Mouse (Mus musculus) neural tube, embryonic 10.5 days (tissue): Measurements from ENCODE around the gene Zbtb16.

ENCODE experiments used
- DNase-seq: peaks from one replicate; pipeline ENCODE4 v3.0.0-alpha.2; 2017; ENCODE audit warnings: low spot score; ENCODE audit errors: extremely low spot score

The Zbtb16 gene

GRCm38 (mm10) chr9:48826377-48826889, 9.6 kb downstream of the Zbtb16 start:
- no peak for DNase-seq

DNA sequence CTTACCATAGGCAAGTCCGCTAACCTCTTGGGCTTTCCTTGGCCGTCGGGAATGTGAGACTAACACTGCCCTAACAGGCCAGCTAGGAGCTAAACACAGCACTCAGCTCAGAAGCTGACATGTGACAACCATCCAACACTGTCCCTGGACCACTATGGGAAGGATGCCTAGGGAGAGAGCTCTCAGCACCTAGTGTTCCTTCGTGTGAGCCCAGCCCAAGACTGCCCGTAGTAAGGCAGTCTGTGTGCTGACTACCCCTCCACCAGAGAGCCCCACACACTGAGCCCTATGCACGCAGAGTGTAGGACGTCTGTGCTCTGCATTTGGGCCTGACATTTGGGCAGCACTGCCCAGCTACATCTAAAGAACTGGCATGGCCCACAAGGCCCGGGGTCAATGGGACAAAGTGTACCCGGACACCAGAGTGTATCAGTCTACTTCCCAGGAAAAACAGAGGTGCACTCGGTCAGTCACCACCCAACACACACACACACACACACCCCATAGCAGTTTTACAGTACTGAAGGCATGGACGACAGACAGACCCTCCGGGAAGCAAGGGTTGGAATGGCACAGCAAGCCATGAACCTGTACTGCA, 11.4 kb downstream of the Zbtb16 start:
- no peak for DNase-seq

GRCm38 (mm10) chr9:48823851-48824250, 12.2 kb downstream of the Zbtb16 start:
- no peak for DNase-seq

DNA sequence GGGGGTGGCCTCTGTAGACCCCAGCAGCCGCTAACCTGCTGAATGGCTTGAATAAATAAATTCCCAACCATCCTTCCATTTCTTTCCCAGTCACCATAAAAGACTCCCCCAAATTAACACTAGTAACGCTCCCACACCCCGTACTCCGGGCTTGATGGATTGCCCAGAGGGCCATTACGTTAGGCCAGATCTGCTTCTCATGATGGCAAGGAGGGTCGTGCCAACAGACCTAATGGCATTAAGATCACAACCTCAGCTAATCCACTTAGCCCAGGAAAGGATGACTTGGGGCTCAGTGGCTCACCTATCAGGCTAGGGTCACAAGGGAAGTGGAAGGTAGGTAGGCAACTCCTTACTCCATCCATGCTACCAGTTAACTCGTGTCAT, 12.7 kb downstream of the Zbtb16 start:
- no peak for DNase-seq

DNA sequence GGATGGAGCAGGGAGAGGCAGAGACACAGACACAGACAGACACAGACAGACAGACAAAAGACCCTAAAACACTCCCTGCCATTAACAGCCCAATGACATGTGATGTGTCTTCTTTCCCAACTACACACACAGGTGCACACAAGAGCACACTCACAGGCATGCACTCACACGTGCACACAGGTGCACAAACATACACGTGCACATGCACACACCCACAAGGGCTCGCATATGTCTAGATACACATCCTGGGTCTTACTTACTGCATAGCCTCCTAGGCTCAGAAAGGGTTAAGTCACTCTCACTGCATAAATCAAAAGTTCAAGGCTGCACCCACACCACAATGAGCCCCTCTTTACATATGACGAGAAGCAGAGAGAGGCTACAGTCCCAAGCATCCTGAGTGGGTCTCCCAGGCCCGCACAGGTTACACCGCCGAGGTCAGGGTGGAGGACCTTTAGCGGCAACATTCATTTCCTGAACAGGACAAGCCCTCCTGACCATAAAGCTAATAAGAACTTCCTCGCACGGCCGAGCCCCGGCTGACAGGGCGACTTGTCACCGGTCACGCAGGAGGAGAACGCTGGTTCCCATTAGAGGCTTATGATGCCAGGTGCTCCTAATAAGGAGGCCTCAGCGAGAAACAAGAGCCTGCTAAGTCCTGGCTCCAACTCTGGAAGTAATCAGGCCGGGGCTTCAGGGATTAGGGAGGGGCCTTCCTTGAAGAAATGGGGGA, 13.3 kb downstream of the Zbtb16 start:
- DNase-seq: peak; percentile 62

- no peak for DNase-seq
These were observed 14.0 kb downstream of the Zbtb16 start for GRCm38 (mm10) chr9:48821916-48822585.

- DNase-seq: no peak
These were observed 14.6 kb downstream of the Zbtb16 start for GRCm38 (mm10) chr9:48821431-48821830.

- peak; percentile 44 for DNase-seq
These were observed 15.2 kb downstream of the Zbtb16 start for GRCm38 (mm10) chr9:48820791-48821190.

DNA sequence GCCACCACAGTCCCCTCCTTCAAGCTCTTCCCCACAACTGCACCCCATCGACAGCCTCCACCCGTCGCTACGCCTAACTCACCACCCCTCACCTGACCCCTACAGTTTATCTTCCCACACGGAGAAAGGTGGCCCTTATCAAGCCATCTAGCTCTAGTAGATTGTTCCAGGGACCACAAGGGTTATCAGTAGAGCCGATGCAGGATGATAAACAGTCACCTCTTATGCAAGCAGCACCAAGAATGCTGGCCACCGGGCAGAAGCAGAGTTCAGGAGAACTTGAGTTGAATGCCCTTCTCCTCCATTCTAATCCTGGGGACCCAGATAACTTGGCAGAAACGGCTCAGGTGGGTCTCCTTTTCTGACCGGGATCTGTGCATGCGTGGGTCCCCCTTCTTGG, 16.3 kb downstream of the Zbtb16 start:
- no peak for DNase-seq

GRCm38 (mm10) chr9:48819137-48819536, 16.9 kb downstream of the Zbtb16 start:
- no peak for DNase-seq

DNA sequence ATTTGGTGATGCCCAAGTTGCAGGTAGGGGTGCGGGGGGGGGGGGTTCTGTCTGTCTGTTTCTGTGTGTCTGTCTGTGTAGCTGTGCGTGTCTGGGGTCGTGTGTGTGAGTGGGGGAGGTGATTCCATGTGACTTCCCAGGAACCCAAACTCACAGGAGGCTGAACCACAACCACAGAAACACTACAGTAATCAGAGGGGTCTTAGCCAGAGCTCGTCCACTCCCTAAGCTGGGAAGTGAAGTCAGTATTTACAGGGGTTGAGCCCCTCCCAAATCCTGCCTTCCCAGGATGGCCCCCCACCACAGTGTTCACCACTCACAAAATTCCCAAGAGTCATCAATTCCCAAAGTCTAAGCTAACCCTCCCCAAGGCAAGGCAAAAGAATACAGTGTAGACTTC, 18.1 kb downstream of the Zbtb16 start:
- DNase-seq: no peak

DNA sequence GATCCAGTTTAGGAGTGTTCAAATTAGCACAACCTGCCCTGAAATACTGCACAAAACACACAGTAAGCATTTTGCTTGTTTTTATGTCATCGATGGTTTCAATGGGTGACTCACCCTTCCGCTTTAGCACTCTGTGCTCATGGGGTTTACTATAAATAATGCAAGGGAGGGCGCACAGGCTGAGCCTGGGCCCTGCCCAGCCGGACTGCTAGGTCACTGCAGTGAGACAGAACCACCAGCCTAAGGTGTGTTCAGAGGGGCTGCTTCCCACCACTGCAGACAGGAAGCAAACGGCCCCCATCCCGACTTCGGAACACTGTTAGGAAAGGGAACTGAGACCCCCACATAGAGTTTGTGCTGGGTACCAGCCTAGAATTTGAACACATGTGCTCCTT, 18.6 kb downstream of the Zbtb16 start:
- no peak for DNase-seq

GRCm38 (mm10) chr9:48816678-48817398, 19.2 kb downstream of the Zbtb16 start:
- DNase-seq: no peak

GRCm38 (mm10) chr9:48816157-48816556, 19.9 kb downstream of the Zbtb16 start:
- DNase-seq: no peak

- no peak for DNase-seq
These were observed 21.0 kb downstream of the Zbtb16 start for GRCm38 (mm10) chr9:48814881-48815495.

- no peak for DNase-seq
These were observed 21.8 kb downstream of the Zbtb16 start for GRCm38 (mm10) chr9:48813960-48814880.

DNA sequence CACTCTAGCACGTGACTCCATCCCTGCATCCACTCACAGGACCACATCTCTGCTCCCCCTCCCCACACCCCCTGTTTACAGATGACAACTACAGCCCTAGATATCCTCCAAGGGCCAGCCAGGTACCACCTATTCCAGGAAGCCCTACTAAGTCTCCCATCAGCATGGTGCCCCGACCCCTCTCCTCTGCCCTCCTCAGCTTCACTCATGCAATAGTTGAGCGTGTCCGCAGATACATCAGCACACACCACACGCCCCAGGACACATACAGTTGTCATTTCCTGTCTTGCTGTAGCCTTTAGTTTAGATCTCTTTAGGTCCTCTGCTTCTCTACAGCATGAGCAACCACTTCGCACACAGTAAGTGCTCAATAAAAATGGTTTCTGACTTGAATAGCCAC, 23.7 kb downstream of the Zbtb16 start:
- DNase-seq: no peak

DNA sequence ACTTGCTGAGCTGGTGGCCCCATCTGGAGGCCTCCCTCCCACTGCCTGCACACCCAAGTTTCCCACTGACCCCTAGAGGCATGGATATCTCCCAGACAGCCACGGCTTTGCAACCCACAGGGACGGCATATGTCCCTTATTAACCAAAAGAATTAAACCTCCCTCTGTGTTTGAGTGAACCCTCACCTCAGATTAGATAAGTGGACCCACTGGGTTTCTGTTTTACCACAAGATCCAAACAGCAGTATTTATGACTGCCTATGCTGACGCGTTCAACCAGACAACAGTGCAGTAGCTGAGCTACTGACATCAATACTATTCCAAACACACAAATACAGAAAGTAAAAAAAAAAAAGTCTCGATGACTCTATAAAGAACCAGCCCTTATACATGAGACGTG, 29.4 kb downstream of the Zbtb16 start:
- DNase-seq: no peak

GRCm38 (mm10) chr9:48805850-48806249, 30.2 kb downstream of the Zbtb16 start:
- no peak for DNase-seq

GRCm38 (mm10) chr9:48804509-48804908, 31.5 kb downstream of the Zbtb16 start:
- no peak for DNase-seq
